Mouse (Mus musculus) gastrocnemius, postnatal 10 days (tissue): ENCODE measurements around the gene Kifc3. TPM values are rescaled to one million over a fixed set of nuclear protein-coding genes. Genes with fewer than 3 reads are reported as not detected.
A peak's percentile ranks its signal among the peaks of the same experiment; 100 is the strongest.

ENCODE experiments used
- DNase-seq: peaks from one replicate; pipeline ENCODE4 v3.0.0; 2021; ENCODE audit warnings: mixed read lengths
- total RNA-seq, 2 experiments: library from RNA; stranded (reverse); gene quantifications; 2 replicates each; pipeline ENCODE4 v1.2.3; 2021

The Kifc3 gene
- total RNA-seq, 2 experiments from 2014 or later = 20.8 to 22.8 TPM

DNA sequence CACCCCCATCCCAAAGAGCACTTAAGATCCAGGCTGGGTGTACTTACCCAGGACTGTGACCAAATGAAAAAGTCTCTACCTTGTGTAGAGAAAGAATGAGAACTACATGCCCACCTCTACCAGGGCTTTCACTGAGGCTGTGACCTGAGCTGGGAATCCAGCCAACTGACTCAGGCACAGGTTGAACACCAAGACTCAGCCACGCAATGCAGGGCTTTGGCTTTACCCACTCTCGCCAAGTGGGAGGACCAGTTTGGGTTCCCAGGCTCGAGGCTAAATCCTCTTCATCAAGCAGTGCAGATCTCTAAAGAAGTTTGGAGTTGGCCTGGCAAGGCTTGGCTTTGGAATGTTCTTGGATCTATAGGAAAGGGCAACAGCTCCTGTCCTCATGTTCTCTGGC lies 127.1 kb downstream of the Kifc3 start:
- no peak for DNase-seq

DNA sequence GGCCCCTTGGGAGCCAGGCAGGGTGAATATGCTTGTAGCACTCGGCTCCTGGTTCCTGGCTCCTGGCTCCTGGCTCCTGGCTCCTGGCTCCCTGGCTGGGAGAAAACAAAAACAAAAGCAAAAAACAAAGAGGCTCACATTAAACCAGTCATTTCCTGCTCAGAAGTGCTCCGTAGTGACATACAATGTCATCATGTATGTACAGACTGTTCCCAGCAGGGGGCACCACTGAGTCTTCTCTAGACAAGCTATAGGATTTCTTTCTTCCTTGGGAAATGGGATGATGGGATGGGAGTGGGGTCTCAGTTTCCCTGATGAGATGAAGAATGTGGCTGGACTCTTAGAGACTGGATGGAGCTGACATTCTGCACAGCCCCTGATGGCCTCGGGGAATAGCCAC lies 135.0 kb downstream of the Kifc3 start:
- peak; percentile 60 for DNase-seq

DNA sequence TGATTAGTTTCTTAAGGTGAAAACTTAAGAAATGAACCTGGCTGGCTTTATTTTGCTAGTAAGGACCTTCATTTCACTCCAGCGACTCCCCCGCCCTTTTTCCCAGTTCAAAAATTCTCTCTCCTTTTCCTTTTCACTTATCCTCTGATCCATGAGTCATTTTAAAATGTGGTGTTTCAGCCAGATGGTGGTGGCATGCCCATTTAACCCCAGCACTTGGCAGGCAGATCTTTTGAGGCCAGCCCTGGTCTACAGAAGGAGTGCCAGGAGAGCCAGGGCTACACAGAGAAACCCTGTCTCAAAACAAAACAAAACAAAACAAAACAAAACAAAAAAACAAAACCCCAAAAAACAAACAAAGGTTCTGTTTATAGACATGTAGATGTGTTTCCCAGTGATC lies 138.1 kb downstream of the Kifc3 start:
- DNase-seq = no peak

DNA sequence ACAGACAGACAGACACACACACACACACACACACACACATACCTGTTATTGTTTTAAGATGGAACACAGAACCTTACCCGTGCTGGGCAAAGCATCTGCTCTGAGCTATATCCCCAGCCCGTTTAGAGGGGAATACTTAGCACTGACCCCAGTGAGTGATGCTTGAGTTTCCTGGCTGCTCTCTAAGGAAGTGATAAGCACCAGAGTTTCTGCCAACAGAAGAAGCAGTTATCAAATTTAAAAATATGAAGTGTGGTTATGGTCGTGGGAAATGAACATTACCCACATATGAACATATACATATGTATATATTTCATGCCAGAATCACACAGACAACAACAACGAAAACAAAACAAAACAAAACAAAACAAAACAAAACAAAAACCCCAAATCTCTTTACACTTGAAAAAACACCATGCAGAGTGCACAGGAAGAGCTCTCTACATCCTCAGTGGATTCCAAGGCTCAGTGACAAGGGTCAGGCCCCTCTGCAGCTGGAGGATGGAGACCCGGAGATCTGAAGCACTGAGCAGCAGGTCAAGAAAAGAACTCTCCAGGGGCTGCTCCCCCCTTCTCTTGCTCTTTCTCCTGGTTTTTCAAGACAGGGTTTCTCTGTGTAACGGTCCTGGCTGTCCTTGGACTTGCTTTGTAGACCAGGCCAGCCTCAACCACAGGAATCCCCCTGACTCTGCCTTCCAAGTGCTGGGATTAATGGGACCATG lies 142.6 kb downstream of the Kifc3 start:
- no peak for DNase-seq

DNA sequence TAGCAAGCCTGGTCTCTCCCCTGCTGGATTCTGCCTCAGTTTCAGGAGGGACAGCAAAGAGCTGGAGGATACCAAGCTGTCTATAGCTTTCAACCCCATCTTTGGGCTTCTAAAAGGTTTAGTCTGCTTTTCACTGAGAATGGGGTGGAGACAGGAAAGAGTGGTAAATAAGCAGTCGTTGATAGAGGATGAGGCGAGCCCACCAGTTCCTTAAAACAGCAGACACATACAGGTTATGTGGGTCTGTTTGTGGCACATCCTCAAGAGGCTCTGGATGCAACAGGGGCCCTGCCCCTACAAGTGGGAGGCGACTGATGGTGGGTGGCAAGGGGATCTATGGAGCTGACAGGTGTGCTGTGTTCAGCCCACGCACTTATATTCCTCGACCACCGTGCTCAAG lies 144.0 kb downstream of the Kifc3 start:
- DNase-seq = no peak

DNA sequence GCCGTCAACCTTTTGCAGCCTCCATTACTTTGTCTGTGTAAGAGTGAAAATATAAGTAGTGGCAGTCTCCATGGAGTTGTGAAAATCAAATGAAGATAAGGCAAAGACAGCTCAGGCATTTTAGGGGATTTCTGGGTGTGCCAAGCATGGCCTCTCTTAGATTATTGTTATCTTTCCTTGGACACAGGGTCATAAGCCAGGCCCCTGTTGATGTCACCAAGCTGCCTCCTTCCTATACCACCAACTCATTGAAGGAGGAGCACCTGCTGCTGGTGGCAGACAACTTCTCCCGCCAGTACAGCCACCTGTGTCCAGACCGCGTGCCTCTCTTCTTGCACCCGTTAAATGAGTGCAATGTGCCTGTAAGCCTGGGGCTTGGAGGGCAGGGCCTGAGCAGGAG lies 146.2 kb downstream of the Kifc3 start:
- no peak for DNase-seq

DNA sequence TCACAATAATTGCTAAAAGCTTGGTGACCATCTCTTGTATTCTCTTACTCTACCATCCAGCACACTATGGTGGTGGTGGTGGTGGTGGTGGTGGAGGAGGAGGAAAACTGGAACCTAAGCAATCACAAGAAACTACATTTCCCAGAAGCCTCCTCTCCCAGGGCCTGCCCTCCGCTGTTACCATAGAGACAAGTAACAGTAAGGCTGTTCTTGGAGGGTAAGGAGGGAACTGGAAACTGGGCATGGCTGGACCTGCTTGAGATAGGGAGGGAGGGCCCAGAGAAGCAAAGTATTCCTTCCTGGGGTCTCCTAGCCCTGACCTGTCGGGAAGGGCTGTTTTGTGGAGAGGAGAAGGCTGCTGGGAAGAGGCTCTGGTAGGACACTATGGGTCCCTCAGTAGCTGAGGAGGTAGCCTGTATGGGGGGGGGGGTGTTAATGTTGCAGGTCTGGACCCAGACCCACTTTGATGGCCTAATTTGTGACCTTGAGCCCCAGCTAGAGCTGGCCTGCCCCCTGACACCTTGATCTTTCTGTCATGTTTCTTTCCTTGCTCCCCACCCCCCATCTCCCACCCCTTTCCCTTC lies 147.6 kb downstream of the Kifc3 start, which contains the start of gene Drc7:
TSS of gene Drc7 (plus strand) at position 177 of the 584 bp plus-strand sequence.
- no peak for DNase-seq

DNA sequence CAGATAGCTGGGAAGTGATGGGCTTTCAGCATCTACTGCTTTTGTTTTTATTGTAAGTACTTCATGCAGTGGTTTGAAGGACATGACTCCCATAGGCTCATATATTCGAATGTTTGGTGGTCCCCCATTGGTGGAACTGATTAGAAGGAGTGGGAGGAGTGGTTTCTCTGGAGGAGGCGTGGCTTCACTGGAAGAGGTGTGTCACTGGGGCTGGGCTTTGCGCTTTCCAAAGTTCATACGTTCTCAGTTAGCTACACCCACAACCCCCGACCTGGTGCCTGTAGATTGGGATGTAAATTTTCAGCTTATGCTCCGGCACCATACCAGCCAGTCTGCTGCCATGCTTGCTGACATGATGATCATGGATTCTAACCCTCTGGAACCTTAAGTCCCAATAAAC lies 148.2 kb downstream of the Kifc3 start:
- no peak for DNase-seq

Other genes starting within 250 kb of the Kifc3 start
- gene Adgrg1, start 228.1 kb downstream of the Kifc3 start, total RNA-seq = 10 to 100 TPM; 15.6 to 18.0 TPM
- gene Adgrg3, start 185.1 kb downstream of the Kifc3 start, total RNA-seq = 1 to 10 TPM in 1 of 2 experiments, under 1 TPM in 1; 0.80 to 1.2 TPM
- gene Drc7, start 147.7 kb downstream of the Kifc3 start, total RNA-seq = not detected
- 10 to 100 TPM in 1 of 2 experiments, 1 to 10 TPM in 1; 6.0 to 10.7 TPM for gene Katnb1, start 121.6 kb downstream of the Kifc3 start, total RNA-seq
- under 1 TPM; 0.27 to 0.73 TPM for gene Cngb1, start 103.8 kb upstream of the Kifc3 start, total RNA-seq
- gene Tepp, start 107.8 kb upstream of the Kifc3 start, total RNA-seq = not detected
- gene Zfp319, start 129.1 kb upstream of the Kifc3 start, total RNA-seq = 1 to 10 TPM; 6.6 to 8.9 TPM
- gene Usb1, start 129.5 kb upstream of the Kifc3 start, total RNA-seq = 10 to 100 TPM in 1 of 2 experiments, 1 to 10 TPM in 1; 8.2 to 13.1 TPM
- gene Mmp15, start 149.5 kb upstream of the Kifc3 start, total RNA-seq = 10 to 100 TPM; 37.5 to 44.2 TPM
- 10 to 100 TPM; 19.5 to 28.8 TPM for gene Cfap20, start 232.1 kb upstream of the Kifc3 start, total RNA-seq